Mouse (Mus musculus): Measurements from ENCODE around the gene Rasip1. TPM values are rescaled to one million over a fixed set of nuclear protein-coding genes. Genes with fewer than 3 reads are reported as not detected.
A peak's percentile ranks its signal among the peaks of the same experiment; 100 is the strongest.

Rasip1 gene
- polyA plus RNA-seq, 1 experiment from 2014 or later = 43.3 TPM

- Histone ChIP-seq H3K9me3 (ENCODE audit: low read length) (no peaks in the 10 kb centered on the region), H3K9ac (replicated peaks; ENCODE audit: low read depth) (no peak within 1 kb of the TSS), H3K27me3 (replicated peaks; ENCODE audit: insufficient read depth, low read length) (no peaks in the 10 kb centered on the region), H3K4me1 (ENCODE audit: insufficient read depth, low read depth, low read length) (peaks cover 11% of the 10 kb centered on the region; the same call in 1 of the 2 replicates), H3K4me3 (ENCODE audit: low read depth, low read length) (no peak within 1 kb of the TSS), H3K4me2 (replicated peaks; ENCODE audit: low read depth, low read length) (peak within 1 kb of the TSS; percentile 38; the same call in 1 of the 2 replicates), H3K27ac (ENCODE audit: low read length) (0 out of 2 replicates have a peak within 1 kb of the TSS, but pooled peaks have one; percentile 2), H3K36me3 (ENCODE audit: insufficient read depth, low read length) (no peaks in the 10 kb centered on the region)
- ATAC-seq = no peak
- WGBS = 83% methylated on average over 7 of the region's 7 CpGs
- TF ChIP-seq CTCF (IDR thresholded peaks at IDR 0.05) (no peak), EP300 (IDR thresholded peaks at IDR 0.05) (no peak)
- DNase-seq (ENCODE audit: low spot score) = no peak
Measured at GRCm38 (mm10) chr7:45683396-45684050, 56.2 kb downstream of the Rasip1 start, which contains the start of gene Ntn5. Ntn5 (plus strand) TSS chr7:45684022.

- H3K9ac ChIP-seq (replicated peaks; ENCODE audit: low read depth) = no peak overlapping the region
Measured at GRCm38 (mm10) chr7:45685811-45686210, 58.5 kb downstream of the Rasip1 start.

GRCm38 (mm10) chr7:45686841-45687240 is 59.6 kb downstream of the Rasip1 start:
- 53% methylated on average over 3 of the region's 3 CpGs for WGBS
- Histone ChIP-seq H3K4me1 (ENCODE audit: insufficient read depth, low read depth, low read length) (peaks cover 5% of the 10 kb centered on the region; the same call in 1 of the 2 replicates), H3K36me3 (ENCODE audit: insufficient read depth, low read length) (no peaks in the 10 kb centered on the region), H3K4me3 (ENCODE audit: low read depth, low read length) (no peak overlapping the region), H3K4me2 (replicated peaks; ENCODE audit: low read depth, low read length) (no peak overlapping the region), H3K27ac (ENCODE audit: low read length) (no peak overlapping the region), H3K27me3 (replicated peaks; ENCODE audit: insufficient read depth, low read length) (no peaks in the 10 kb centered on the region), H3K9me3 (ENCODE audit: low read length) (no peaks in the 10 kb centered on the region), H3K9ac (replicated peaks; ENCODE audit: low read depth) (no peak overlapping the region)
- ATAC-seq = no peak
- TF ChIP-seq CTCF (IDR thresholded peaks at IDR 0.05) = no peak
- TF ChIP-seq EP300 (IDR thresholded peaks at IDR 0.05) = 0 out of 2 replicates have a peak, but pooled peaks have one; percentile 14
- DNase-seq (ENCODE audit: low spot score) = no peak

More at GRCm38 (mm10) chr7:45685811-45686210, 58.5 kb downstream of the Rasip1 start:
- ATAC-seq (no peak), DNase-seq (ENCODE audit: low spot score) (no peak)
- H3K9me3 ChIP-seq (ENCODE audit: low read length) = no peaks in the 10 kb centered on the region
- TF ChIP-seq CTCF (IDR thresholded peaks at IDR 0.05) (no peak), EP300 (IDR thresholded peaks at IDR 0.05) (no peak)
- H3K4me1 ChIP-seq (ENCODE audit: insufficient read depth, low read depth, low read length) = peaks cover 8% of the 10 kb centered on the region; the same call in 1 of the 2 replicates
- 27% methylated on average over 10 of the region's 10 CpGs for WGBS
- no peak overlapping the region for H3K27ac ChIP-seq (ENCODE audit: low read length)
- no peak overlapping the region for H3K4me2 ChIP-seq (replicated peaks; ENCODE audit: low read depth, low read length)
- H3K27me3 ChIP-seq (replicated peaks; ENCODE audit: insufficient read depth, low read length) = no peaks in the 10 kb centered on the region
- no peaks in the 10 kb centered on the region for H3K36me3 ChIP-seq (ENCODE audit: insufficient read depth, low read length)
- H3K4me3 ChIP-seq (ENCODE audit: low read depth, low read length) = no peak overlapping the region

Other genes starting within 250 kb of the Rasip1 start
- 85.3 and 104 TPM in 2 replicates for gene Snrnp70, start 231.7 kb upstream of the Rasip1 start, polyA plus RNA-seq (2015; fragmentation: Nextera tagmentation; extraction: Ambion mirVana)
- gene Kcna7, start 221.8 kb upstream of the Rasip1 start, polyA plus RNA-seq (2015; fragmentation: Nextera tagmentation; extraction: Ambion mirVana) = 0.16 and 0.24 TPM in 2 replicates
- gene Ntf5, start 213.8 kb upstream of the Rasip1 start, polyA plus RNA-seq (2015; fragmentation: Nextera tagmentation; extraction: Ambion mirVana) = 7.1 and 7.2 TPM in 2 replicates
- gene Lhb, start 206.7 kb upstream of the Rasip1 start, polyA plus RNA-seq (2015; fragmentation: Nextera tagmentation; extraction: Ambion mirVana) = 4.5 and 4.7 TPM in 2 replicates
- 19.2 and 19.6 TPM in 2 replicates for gene Gys1, start 192.6 kb upstream of the Rasip1 start, polyA plus RNA-seq (2015; fragmentation: Nextera tagmentation; extraction: Ambion mirVana)
- 59.9 and 63.5 TPM in 2 replicates for gene Ruvbl2, start 189.4 kb upstream of the Rasip1 start, polyA plus RNA-seq (2015; fragmentation: Nextera tagmentation; extraction: Ambion mirVana)
- gene Ftl1, start 167.6 kb upstream of the Rasip1 start, polyA plus RNA-seq (2015; fragmentation: Nextera tagmentation; extraction: Ambion mirVana) = 5,808 and 6,026 TPM in 2 replicates
- 144 and 155 TPM in 2 replicates for gene Bax, start 160.6 kb upstream of the Rasip1 start, polyA plus RNA-seq (2015; fragmentation: Nextera tagmentation; extraction: Ambion mirVana)
- gene Tulp2, start 145.6 kb upstream of the Rasip1 start, polyA plus RNA-seq (2015; fragmentation: Nextera tagmentation; extraction: Ambion mirVana) = 0.25 and 0.52 TPM in 2 replicates
- gene Gm45808, start 140.7 kb upstream of the Rasip1 start, polyA plus RNA-seq (2015; fragmentation: Nextera tagmentation; extraction: Ambion mirVana) = not detected in 2 replicates
- gene Dhdh, start 138.7 kb upstream of the Rasip1 start, polyA plus RNA-seq (2015; fragmentation: Nextera tagmentation; extraction: Ambion mirVana) = 3.5 and 4.5 TPM in 2 replicates
- 203 and 213 TPM in 2 replicates for gene Nucb1, start 117.1 kb upstream of the Rasip1 start, polyA plus RNA-seq (2015; fragmentation: Nextera tagmentation; extraction: Ambion mirVana)
- 36.6 and 39.1 TPM in 2 replicates for gene Ppp1r15a, start 101.2 kb upstream of the Rasip1 start, polyA plus RNA-seq (2015; fragmentation: Nextera tagmentation; extraction: Ambion mirVana)
- 2.0 and 2.1 TPM in 2 replicates for gene Plekha4, start 101.2 kb upstream of the Rasip1 start, polyA plus RNA-seq (2015; fragmentation: Nextera tagmentation; extraction: Ambion mirVana)
- 0.95 and 1.4 TPM in 2 replicates for gene Hsd17b14, start 72.6 kb upstream of the Rasip1 start, polyA plus RNA-seq (2015; fragmentation: Nextera tagmentation; extraction: Ambion mirVana)
- 29.4 and 39.8 TPM in 2 replicates for gene Bcat2, start 57.3 kb upstream of the Rasip1 start, polyA plus RNA-seq (2015; fragmentation: Nextera tagmentation; extraction: Ambion mirVana)
- gene Fgf21, start 12.0 kb upstream of the Rasip1 start, polyA plus RNA-seq (2015; fragmentation: Nextera tagmentation; extraction: Ambion mirVana) = not detected in 2 replicates
- 0.13 and 0.18 TPM in 2 replicates for gene Fut1, start 10.2 kb upstream of the Rasip1 start, polyA plus RNA-seq (2015; fragmentation: Nextera tagmentation; extraction: Ambion mirVana)
- gene Izumo1, start 5.7 kb upstream of the Rasip1 start, polyA plus RNA-seq (2015; fragmentation: Nextera tagmentation; extraction: Ambion mirVana) = 0.19 and 0.32 TPM in 2 replicates
- gene Mamstr, start 12.5 kb downstream of the Rasip1 start, polyA plus RNA-seq (2015; fragmentation: Nextera tagmentation; extraction: Ambion mirVana) = 4.0 and 4.8 TPM in 2 replicates
- gene Fut2, start 38.9 kb downstream of the Rasip1 start, polyA plus RNA-seq (2015; fragmentation: Nextera tagmentation; extraction: Ambion mirVana) = 0.27 and 0.84 TPM in 2 replicates
- gene Ntn5, start 56.5 kb downstream of the Rasip1 start, polyA plus RNA-seq (2015; fragmentation: Nextera tagmentation; extraction: Ambion mirVana) = 2.4 TPM in 2 replicates
- gene Sec1, start 66.9 kb downstream of the Rasip1 start, polyA plus RNA-seq (2015; fragmentation: Nextera tagmentation; extraction: Ambion mirVana) = 1.0 and 2.0 TPM in 2 replicates
- gene Car11, start 72.4 kb downstream of the Rasip1 start, polyA plus RNA-seq (2015; fragmentation: Nextera tagmentation; extraction: Ambion mirVana) = 1.5 and 2.4 TPM in 2 replicates
- 6.8 and 9.4 TPM in 2 replicates for gene Dbp, start 77.6 kb downstream of the Rasip1 start, polyA plus RNA-seq (2015; fragmentation: Nextera tagmentation; extraction: Ambion mirVana)
- gene Rpl18, start 88.0 kb downstream of the Rasip1 start, polyA plus RNA-seq (2015; fragmentation: Nextera tagmentation; extraction: Ambion mirVana) = 720 and 782 TPM in 2 replicates
- gene Sphk2, start 90.5 kb downstream of the Rasip1 start, polyA plus RNA-seq (2015; fragmentation: Nextera tagmentation; extraction: Ambion mirVana) = 17.9 and 18.2 TPM in 2 replicates
- 1.7 and 2.3 TPM in 2 replicates for gene Fam83e, start 93.7 kb downstream of the Rasip1 start, polyA plus RNA-seq (2015; fragmentation: Nextera tagmentation; extraction: Ambion mirVana)
- not detected in 2 replicates for gene Spaca4, start 98.3 kb downstream of the Rasip1 start, polyA plus RNA-seq (2015; fragmentation: Nextera tagmentation; extraction: Ambion mirVana)
- 0.10 and 0.11 TPM in 2 replicates for gene Lmtk3, start 156.2 kb downstream of the Rasip1 start, polyA plus RNA-seq (2015; fragmentation: Nextera tagmentation; extraction: Ambion mirVana)
- gene Sult2b1, start 157.2 kb downstream of the Rasip1 start, polyA plus RNA-seq (2015; fragmentation: Nextera tagmentation; extraction: Ambion mirVana) = 3.2 and 3.7 TPM in 2 replicates
- gene Cyth2, start 187.1 kb downstream of the Rasip1 start, polyA plus RNA-seq (2015; fragmentation: Nextera tagmentation; extraction: Ambion mirVana) = 105 and 113 TPM in 2 replicates
- gene Kcnj14, start 197.3 kb downstream of the Rasip1 start, polyA plus RNA-seq (2015; fragmentation: Nextera tagmentation; extraction: Ambion mirVana) = 0.20 and 0.35 TPM in 2 replicates
- gene Grwd1, start 203.5 kb downstream of the Rasip1 start, polyA plus RNA-seq (2015; fragmentation: Nextera tagmentation; extraction: Ambion mirVana) = 14.8 and 15.1 TPM in 2 replicates
- 56.2 and 57.3 TPM in 2 replicates for gene Kdelr1, start 245.3 kb downstream of the Rasip1 start, polyA plus RNA-seq (2015; fragmentation: Nextera tagmentation; extraction: Ambion mirVana)